ENCODE assay signal across 30 mouse cellular contexts in genomic region chr2:72412266-72412665, GRCm38 (mm10).
DNase-seq lines count a peak whose midpoint lies in the region; ATAC-seq and TF ChIP-seq lines count a peak whose summit lies in the region.
"Had no signal": no experiment of that assay in that cellular context is flagged by ENCODE, and none has a peak within 500 bp of the region (broad histone marks: within the 10 kb centered on the region; RNA-seq: fewer than 3 reads in every experiment).

No protein-coding gene starts in this region.

- WGBS in heart, adult 2 months = 83% methylated on average over 4 of the region's 4 CpGs
- WGBS in liver, embryonic 11.5 days = 76% methylated on average over 4 of the region's 4 CpGs

- no peak for ATAC-seq in liver, embryonic 11.5 days (replicated peaks; ENCODE audit: low FRiP score)
- ATAC-seq: forebrain, embryonic 15.5 days; hindbrain, postnatal 0 days; Patski had no signal

- no peak overlapping the region for H3K4me3 ChIP-seq in heart, adult 2 months
- H3K4me3 ChIP-seq in liver, embryonic 11.5 days (ENCODE audit: low read depth, low read length) = no peak overlapping the region
- H3K4me3 ChIP-seq: embryonic facial prominence, embryonic 10.5 days; embryonic facial prominence, embryonic 13.5 days; erythroblast, embryonic 14.5 days; forebrain, embryonic 12.5 days; forebrain, embryonic 15.5 days; heart, embryonic 12.5 days; heart, embryonic 15.5 days had no signal

- no peak for TF ChIP-seq POLR2A in heart, adult 2 months (IDR thresholded peaks at IDR 0.05; ENCODE audit: insufficient read depth, low read depth, low read length)

- H3K79me2 ChIP-seq in heart, adult 2 months (replicated peaks; ENCODE audit: control insufficient read depth, insufficient read depth, low read length) = no peaks in the 10 kb centered on the region

- intact Hi-C loops in heart, adult 2 months (cut with DNase I) = no loop called here

- no peaks in the 10 kb centered on the region for H3K27me3 ChIP-seq in heart, adult 2 months (ENCODE audit: control insufficient read depth, insufficient read depth, low read length)
- H3K27me3 ChIP-seq in liver, embryonic 11.5 days (replicated peaks; ENCODE audit: control insufficient read depth, insufficient read depth, low read length) = no peaks in the 10 kb centered on the region
- H3K27me3 ChIP-seq: CH12.LX; embryonic facial prominence, embryonic 13.5 days; forebrain, embryonic 15.5 days; heart, embryonic 12.5 days; heart, embryonic 15.5 days; Patski had no signal

- H3K4me1 ChIP-seq in heart, adult 2 months (ENCODE audit: control insufficient read depth, insufficient read depth, low read length) = no peaks in the 10 kb centered on the region
- H3K4me1 ChIP-seq in liver, embryonic 11.5 days (replicated peaks; ENCODE audit: control insufficient read depth, insufficient read depth, low read length) = no peaks in the 10 kb centered on the region; the same call in 1 of the 2 replicates

- no peak for TF ChIP-seq CTCF in heart, adult 2 months (IDR thresholded peaks at IDR 0.05)

- H3K9ac ChIP-seq in heart, adult 2 months (ENCODE audit: low read depth, low read length) = no peak overlapping the region
- no peak overlapping the region for H3K9ac ChIP-seq in liver, embryonic 11.5 days (ENCODE audit: low read depth, low read length)
- H3K9ac ChIP-seq: embryonic facial prominence, embryonic 13.5 days; forebrain, embryonic 12.5 days; forebrain, embryonic 15.5 days; heart, embryonic 12.5 days; heart, embryonic 15.5 days; hindbrain, embryonic 14.5 days had no signal

- no peak overlapping the region for H3K4me2 ChIP-seq in liver, embryonic 11.5 days
- H3K4me2 ChIP-seq: embryonic facial prominence, embryonic 13.5 days; forebrain, embryonic 12.5 days; forebrain, embryonic 15.5 days; heart, embryonic 12.5 days; heart, embryonic 15.5 days; hindbrain, embryonic 14.5 days had no signal

- no peaks in the 10 kb centered on the region for H3K9me3 ChIP-seq in liver, embryonic 11.5 days (ENCODE audit: control insufficient read depth, low read length)
- H3K9me3 ChIP-seq: embryonic facial prominence, embryonic 10.5 days; embryonic facial prominence, embryonic 13.5 days; forebrain, embryonic 12.5 days; forebrain, embryonic 15.5 days; G1E; heart, embryonic 12.5 days; heart, embryonic 15.5 days had no signal

- H3K36me3 ChIP-seq in heart, adult 2 months (ENCODE audit: control insufficient read depth, insufficient read depth, low read length) = no peaks in the 10 kb centered on the region
- H3K36me3 ChIP-seq in liver, embryonic 11.5 days (ENCODE audit: control insufficient read depth, insufficient read depth, low read length) = no peaks in the 10 kb centered on the region
- H3K36me3 ChIP-seq: embryonic facial prominence, embryonic 10.5 days; embryonic facial prominence, embryonic 13.5 days; forebrain, embryonic 12.5 days; forebrain, embryonic 15.5 days; heart, embryonic 15.5 days had no signal

- no peak overlapping the region for H3K27ac ChIP-seq in heart, adult 2 months
- H3K27ac ChIP-seq in liver, embryonic 11.5 days (ENCODE audit: low read depth, low read length) = no peak overlapping the region
- H3K27ac ChIP-seq: embryonic facial prominence, embryonic 10.5 days; embryonic facial prominence, embryonic 13.5 days; forebrain, embryonic 12.5 days; forebrain, embryonic 15.5 days; heart, embryonic 15.5 days; hindbrain, embryonic 14.5 days; hindbrain, postnatal 0 days had no signal

- DNase-seq in heart, adult 11 months = peak; percentile 54
- no peak for DNase-seq in heart, adult 2 months
- peak; percentile 51 for DNase-seq in naive thymus-derived CD4-positive, alpha-beta T cell, adult 2 months (ENCODE audit: low read depth)
- peak; percentile 75 to 79 for DNase-seq in thymus, postnatal 10 days (ENCODE audit: low spot score in 2 of 2)
- peak; percentile 66 to 78 for DNase-seq in thymus, postnatal 36 days
- DNase-seq in urinary bladder, postnatal 10 days (ENCODE audit: low spot score) = no peak
- DNase-seq in urinary bladder, adult 18-20 months (ENCODE audit: low spot score in 2 of 2) = no peak
- DNase-seq in liver, embryonic 11.5 days (ENCODE audit: low spot score) = no peak
- DNase-seq: adrenal gland, adult 2 months; adrenal gland, postnatal 14 days; cerebellum, adult 11-12 months; cerebellum, adult 8-10 months; cerebellum, postnatal 10 days; cerebellum, postnatal 36 days; embryo, embryonic 11 days; gastrocnemius, postnatal 25 days; heart, postnatal 14 days; heart, postnatal 4 days had no signal

- TF ChIP-seq EP300 in heart, adult 2 months (IDR thresholded peaks at IDR 0.05; ENCODE audit: insufficient read depth, low read depth, low read length) = no peak

Comparison
In these comparisons a context has a peak if more than half of its experiments do, and no peak if none do; other contexts are left out.
1. DNase-seq: peak in heart, adult 11 months (single experiment), naive thymus-derived CD4-positive, alpha-beta T cell, adult 2 months (single experiment), thymus, postnatal 10 days (2 of 2) and thymus, postnatal 36 days (2 of 2); none in heart, adult 2 months (0 of 2), urinary bladder, postnatal 10 days (single experiment), urinary bladder, adult 18-20 months (0 of 2) and liver, embryonic 11.5 days (single experiment).